Mouse (Mus musculus): ENCODE results near the gene Aagab. TPM values are rescaled to one million over a fixed set of nuclear protein-coding genes. Genes with fewer than 3 reads are reported as not detected.

Aagab gene
- polyA plus RNA-seq (2015; fragmentation: Nextera tagmentation; extraction: Ambion mirVana), result 32.6 and 40.8 TPM in 2 replicates

DNA sequence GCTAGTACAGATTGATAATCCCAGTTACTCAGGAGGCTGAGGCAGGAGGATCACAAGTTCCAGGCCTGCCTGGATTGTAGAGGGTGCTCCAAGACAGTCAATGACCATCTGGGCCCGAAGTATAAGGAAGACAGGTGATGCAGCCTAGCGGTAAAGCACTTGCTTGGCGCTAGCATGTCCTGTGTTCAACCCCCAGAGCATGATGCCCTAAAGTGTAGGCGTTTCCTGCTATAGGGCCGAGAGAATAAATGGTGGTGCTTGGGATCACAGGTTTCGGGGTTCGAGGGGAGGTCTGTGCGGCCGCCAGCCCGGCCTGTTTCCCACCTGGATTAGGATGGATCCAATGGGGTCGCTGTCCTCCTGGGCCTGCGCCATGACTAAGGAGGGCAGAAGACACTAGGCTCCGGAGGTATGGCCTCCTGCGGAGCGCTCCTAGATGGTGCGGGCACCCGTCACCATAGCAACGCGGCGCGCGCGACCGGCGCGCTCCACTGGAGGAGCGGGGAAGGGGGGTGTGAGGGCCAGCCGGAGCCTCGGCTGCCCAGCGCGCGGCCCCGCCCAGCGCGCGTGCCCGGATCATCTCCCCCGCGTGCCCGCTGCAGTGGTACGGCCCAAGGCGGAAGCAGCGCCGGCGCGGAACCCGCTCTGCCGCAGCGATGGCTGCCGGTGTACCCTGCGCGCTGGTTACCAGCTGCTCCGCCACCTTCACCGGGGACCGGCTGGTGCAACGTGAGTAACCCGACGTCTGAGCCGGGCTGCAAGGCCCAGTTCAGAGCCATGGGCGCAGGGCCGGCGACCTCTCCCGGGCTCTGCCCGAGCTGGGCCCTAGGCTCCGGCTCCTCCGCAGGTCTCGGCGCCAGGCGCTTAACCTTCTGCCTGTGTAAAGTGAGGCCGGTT lies at the start of gene Aagab, which contains the start of gene Iqch:
TSS of gene Aagab (plus strand) at position 618 of the 897 bp plus-strand sequence.
TSS of gene Iqch (minus strand) at position 451 of the 897 bp plus-strand sequence.
- peak within 1 kb of the TSS; percentile 72 for H3K4me2 ChIP-seq (ENCODE audit: low read depth, low read length)
- H3K4me3 ChIP-seq (replicated peaks; ENCODE audit: low read length), result peak within 1 kb of the TSS; percentile 59
- ATAC-seq (ENCODE audit: insufficient read depth, low FRiP score), result peak; percentile 99
- H3K4me1 ChIP-seq (ENCODE audit: control insufficient read depth, insufficient read depth, low read length), result peaks cover 12% of the 10 kb centered on the region
- 2% methylated on average over 70 of the region's 70 CpGs for WGBS
- H3K36me3 ChIP-seq (ENCODE audit: control insufficient read depth, insufficient read depth, low read length), result no peaks in the 10 kb centered on the region
- peak within 1 kb of the TSS; percentile 74 for H3K9ac ChIP-seq (ENCODE audit: low read length)
- no peaks in the 10 kb centered on the region for H3K9me3 ChIP-seq (replicated peaks; ENCODE audit: control insufficient read depth, low read length)
- H3K27me3 ChIP-seq (ENCODE audit: control insufficient read depth, insufficient read depth, low read length), result no peaks in the 10 kb centered on the region
- no peak within 1 kb of the TSS for H3K27ac ChIP-seq (ENCODE audit: low read length)

- Histone ChIP-seq H3K4me1 (ENCODE audit: control insufficient read depth, insufficient read depth, low read length) (no peaks in the 10 kb centered on the region), H3K27me3 (ENCODE audit: control insufficient read depth, insufficient read depth, low read length) (no peaks in the 10 kb centered on the region), H3K4me3 (replicated peaks; ENCODE audit: low read length) (no peak overlapping the region), H3K27ac (ENCODE audit: low read length) (no peak overlapping the region), H3K9ac (ENCODE audit: low read length) (no peak overlapping the region), H3K36me3 (ENCODE audit: control insufficient read depth, insufficient read depth, low read length) (no peaks in the 10 kb centered on the region), H3K4me2 (ENCODE audit: low read depth, low read length) (no peak overlapping the region), H3K9me3 (replicated peaks; ENCODE audit: control insufficient read depth, low read length) (no peaks in the 10 kb centered on the region)
- no peak for ATAC-seq (ENCODE audit: insufficient read depth, low FRiP score)
- whole genome bisulfite sequencing, result 73% methylated on average over 3 of the region's 3 CpGs
These were observed 48.8 kb upstream of the Aagab start for GRCm38 (mm10) chr9:63553628-63554027.

- ATAC-seq (ENCODE audit: insufficient read depth, low FRiP score), result no peak
- H3K27me3 ChIP-seq (ENCODE audit: control insufficient read depth, insufficient read depth, low read length), result no peaks in the 10 kb centered on the region
- no peak overlapping the region for H3K4me3 ChIP-seq (replicated peaks; ENCODE audit: low read length)
- no peak overlapping the region for H3K4me2 ChIP-seq (ENCODE audit: low read depth, low read length)
- no peaks in the 10 kb centered on the region for H3K36me3 ChIP-seq (ENCODE audit: control insufficient read depth, insufficient read depth, low read length)
- no peaks in the 10 kb centered on the region for H3K9me3 ChIP-seq (replicated peaks; ENCODE audit: control insufficient read depth, low read length)
- WGBS, result 74% methylated on average over 3 of the region's 3 CpGs
- no peak overlapping the region for H3K9ac ChIP-seq (ENCODE audit: low read length)
- no peaks in the 10 kb centered on the region for H3K4me1 ChIP-seq (ENCODE audit: control insufficient read depth, insufficient read depth, low read length)
- H3K27ac ChIP-seq (ENCODE audit: low read length), result no peak overlapping the region
These were observed 46.9 kb upstream of the Aagab start for GRCm38 (mm10) chr9:63555460-63555990.

DNA sequence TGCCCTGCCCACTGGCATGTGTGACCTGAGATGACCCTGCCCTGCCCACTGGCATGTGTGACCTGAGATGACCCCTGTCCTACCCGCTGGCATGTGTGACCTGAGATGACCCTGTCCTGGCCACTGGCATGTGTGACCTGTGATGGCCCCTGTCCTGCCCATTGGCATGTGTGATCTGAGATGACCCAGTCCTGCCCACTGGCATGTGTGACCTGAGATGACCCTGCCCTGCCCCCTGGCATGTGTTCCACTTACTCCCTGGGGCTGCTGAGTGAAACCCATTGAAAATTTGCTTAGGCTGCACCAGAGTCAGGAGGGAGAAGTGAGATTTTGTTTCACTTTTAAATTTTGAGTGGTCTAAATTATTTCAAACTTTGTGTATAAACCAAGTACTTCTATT lies 46.1 kb upstream of the Aagab start:
- no peak overlapping the region for H3K4me3 ChIP-seq (replicated peaks; ENCODE audit: low read length)
- no peak for ATAC-seq (ENCODE audit: insufficient read depth, low FRiP score)
- H3K9me3 ChIP-seq (replicated peaks; ENCODE audit: control insufficient read depth, low read length), result no peaks in the 10 kb centered on the region
- H3K9ac ChIP-seq (ENCODE audit: low read length), result no peak overlapping the region
- no peak overlapping the region for H3K4me2 ChIP-seq (ENCODE audit: low read depth, low read length)
- no peak overlapping the region for H3K27ac ChIP-seq (ENCODE audit: low read length)
- no peaks in the 10 kb centered on the region for H3K4me1 ChIP-seq (ENCODE audit: control insufficient read depth, insufficient read depth, low read length)
- no peaks in the 10 kb centered on the region for H3K27me3 ChIP-seq (ENCODE audit: control insufficient read depth, insufficient read depth, low read length)
- 67% methylated on average over 1 of the region's 1 CpGs for WGBS
- no peaks in the 10 kb centered on the region for H3K36me3 ChIP-seq (ENCODE audit: control insufficient read depth, insufficient read depth, low read length)

- ATAC-seq (ENCODE audit: insufficient read depth, low FRiP score), result no peak
- H3K9ac ChIP-seq (ENCODE audit: low read length), result no peak overlapping the region
- 78% methylated on average over 8 of the region's 8 CpGs for WGBS
- H3K27me3 ChIP-seq (ENCODE audit: control insufficient read depth, insufficient read depth, low read length), result no peaks in the 10 kb centered on the region
- H3K4me2 ChIP-seq (ENCODE audit: low read depth, low read length), result no peak overlapping the region
- no peak overlapping the region for H3K4me3 ChIP-seq (replicated peaks; ENCODE audit: low read length)
- no peaks in the 10 kb centered on the region for H3K4me1 ChIP-seq (ENCODE audit: control insufficient read depth, insufficient read depth, low read length)
- H3K36me3 ChIP-seq (ENCODE audit: control insufficient read depth, insufficient read depth, low read length), result no peaks in the 10 kb centered on the region
- no peak overlapping the region for H3K27ac ChIP-seq (ENCODE audit: low read length)
- H3K9me3 ChIP-seq (replicated peaks; ENCODE audit: control insufficient read depth, low read length), result no peaks in the 10 kb centered on the region
These were observed 45.5 kb upstream of the Aagab start for GRCm38 (mm10) chr9:63556933-63557332.

DNA sequence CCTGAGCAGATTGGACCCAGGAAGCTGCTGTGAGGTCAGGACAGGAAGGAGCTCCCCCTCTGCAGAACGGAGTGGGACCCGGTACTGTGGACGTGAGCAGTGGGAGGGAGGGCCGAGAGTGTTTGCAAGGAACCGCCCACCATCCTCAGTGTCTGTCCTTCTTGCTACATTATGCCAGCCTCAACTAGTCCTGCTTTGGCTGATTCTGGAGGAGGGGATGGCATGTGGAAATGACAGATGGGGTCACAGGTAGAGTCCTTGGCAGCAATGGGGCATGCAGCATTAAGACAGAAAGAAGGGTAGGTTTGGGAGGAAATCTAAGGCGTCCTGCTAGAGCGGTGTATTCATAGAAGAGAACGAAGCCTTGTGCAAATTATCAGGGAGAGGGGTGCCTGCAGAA lies 40.5 kb upstream of the Aagab start:
- Histone ChIP-seq H3K9me3 (replicated peaks; ENCODE audit: control insufficient read depth, low read length) (no peaks in the 10 kb centered on the region), H3K4me1 (ENCODE audit: control insufficient read depth, insufficient read depth, low read length) (no peaks in the 10 kb centered on the region), H3K4me3 (replicated peaks; ENCODE audit: low read length) (no peak overlapping the region), H3K9ac (ENCODE audit: low read length) (no peak overlapping the region), H3K27me3 (ENCODE audit: control insufficient read depth, insufficient read depth, low read length) (no peaks in the 10 kb centered on the region), H3K36me3 (ENCODE audit: control insufficient read depth, insufficient read depth, low read length) (no peaks in the 10 kb centered on the region), H3K27ac (ENCODE audit: low read length) (no peak overlapping the region), H3K4me2 (ENCODE audit: low read depth, low read length) (no peak overlapping the region)
- no peak for ATAC-seq (ENCODE audit: insufficient read depth, low FRiP score)
- WGBS, result 61% methylated on average over 8 of the region's 8 CpGs

DNA sequence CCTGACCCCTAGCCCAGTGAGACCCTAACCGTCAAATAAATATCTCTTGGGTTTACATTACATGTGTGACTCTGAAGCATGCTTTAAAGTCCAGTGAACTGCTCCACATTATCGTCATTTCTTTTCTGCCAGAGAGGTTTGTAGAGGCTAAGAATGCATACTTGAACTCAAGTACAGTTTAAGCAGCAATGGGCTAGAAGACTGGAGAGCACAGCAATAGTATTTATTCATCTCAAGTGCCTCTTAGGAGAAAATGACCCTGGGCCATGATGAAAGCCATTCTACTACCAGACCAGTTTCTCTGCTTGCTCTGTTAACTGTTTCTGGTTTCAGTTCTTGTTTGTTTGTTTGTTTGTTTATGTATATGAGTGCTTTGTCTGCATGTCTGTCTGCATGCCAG lies 39.0 kb upstream of the Aagab start:
- Histone ChIP-seq H3K4me3 (replicated peaks; ENCODE audit: low read length) (no peak overlapping the region), H3K9me3 (replicated peaks; ENCODE audit: control insufficient read depth, low read length) (no peaks in the 10 kb centered on the region), H3K4me1 (ENCODE audit: control insufficient read depth, insufficient read depth, low read length) (0 out of 2 replicates have a peak, but pooled peaks cover 3% of the 10 kb centered on the region), H3K27ac (ENCODE audit: low read length) (no peak overlapping the region), H3K9ac (ENCODE audit: low read length) (no peak overlapping the region), H3K36me3 (ENCODE audit: control insufficient read depth, insufficient read depth, low read length) (no peaks in the 10 kb centered on the region), H3K27me3 (ENCODE audit: control insufficient read depth, insufficient read depth, low read length) (no peaks in the 10 kb centered on the region), H3K4me2 (ENCODE audit: low read depth, low read length) (no peak overlapping the region)
- ATAC-seq (ENCODE audit: insufficient read depth, low FRiP score), result no peak
- 50% methylated on average over 2 of the region's 2 CpGs for WGBS

- WGBS, result 73% methylated on average over 6 of the region's 6 CpGs
- Histone ChIP-seq H3K4me2 (ENCODE audit: low read depth, low read length) (no peak overlapping the region), H3K4me1 (ENCODE audit: control insufficient read depth, insufficient read depth, low read length) (0 out of 2 replicates have a peak, but pooled peaks cover 3% of the 10 kb centered on the region), H3K4me3 (replicated peaks; ENCODE audit: low read length) (no peak overlapping the region), H3K9ac (ENCODE audit: low read length) (no peak overlapping the region), H3K9me3 (replicated peaks; ENCODE audit: control insufficient read depth, low read length) (no peaks in the 10 kb centered on the region), H3K27me3 (ENCODE audit: control insufficient read depth, insufficient read depth, low read length) (no peaks in the 10 kb centered on the region), H3K27ac (ENCODE audit: low read length) (no peak overlapping the region), H3K36me3 (ENCODE audit: control insufficient read depth, insufficient read depth, low read length) (no peaks in the 10 kb centered on the region)
- ATAC-seq (ENCODE audit: insufficient read depth, low FRiP score), result no peak
These were observed 34.1 kb upstream of the Aagab start for GRCm38 (mm10) chr9:63568314-63568713.

DNA sequence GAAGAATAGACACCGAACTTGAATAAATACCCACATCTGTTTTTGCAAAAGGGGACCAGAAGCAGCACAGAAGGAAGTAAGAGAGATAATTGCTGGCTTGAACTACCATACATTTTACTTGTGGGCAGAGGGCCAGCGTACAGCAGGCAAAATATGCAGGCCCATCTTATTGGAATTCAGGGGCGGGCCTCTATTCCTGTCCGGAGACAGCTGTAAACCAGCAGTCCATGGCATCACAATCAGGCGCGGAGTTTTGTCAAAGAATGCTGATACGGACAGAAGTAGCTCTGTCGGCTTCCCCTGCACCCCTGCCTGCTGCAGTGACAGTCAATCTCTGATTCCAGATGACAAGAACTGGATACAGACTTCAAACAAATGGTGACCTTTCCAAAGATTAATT lies 33.7 kb upstream of the Aagab start:
- no peak overlapping the region for H3K4me3 ChIP-seq (replicated peaks; ENCODE audit: low read length)
- H3K4me1 ChIP-seq (ENCODE audit: control insufficient read depth, insufficient read depth, low read length), result 0 out of 2 replicates have a peak, but pooled peaks cover 3% of the 10 kb centered on the region
- no peaks in the 10 kb centered on the region for H3K27me3 ChIP-seq (ENCODE audit: control insufficient read depth, insufficient read depth, low read length)
- no peak overlapping the region for H3K9ac ChIP-seq (ENCODE audit: low read length)
- peak overlapping the region; percentile 19; the same call in 1 of the 2 replicates for H3K4me2 ChIP-seq (ENCODE audit: low read depth, low read length)
- WGBS, result 16% methylated on average over 8 of the region's 8 CpGs
- no peaks in the 10 kb centered on the region for H3K36me3 ChIP-seq (ENCODE audit: control insufficient read depth, insufficient read depth, low read length)
- no peaks in the 10 kb centered on the region for H3K9me3 ChIP-seq (replicated peaks; ENCODE audit: control insufficient read depth, low read length)
- no peak overlapping the region for H3K27ac ChIP-seq (ENCODE audit: low read length)
- no peak for ATAC-seq (ENCODE audit: insufficient read depth, low FRiP score)

Data from stomach, embryonic 16.5 days (tissue).